Mouse (Mus musculus): ENCODE data around the gene Myof.

The Myof gene

GRCm38 (mm10) chr19:38038267-38038666, 5.1 kb downstream of the Myof start:
- DNase-seq = no peak

GRCm38 (mm10) chr19:38035766-38036165, 7.6 kb downstream of the Myof start:
- no peak for DNase-seq

- DNase-seq = no peak
Observed at GRCm38 (mm10) chr19:38034696-38035095, 8.7 kb downstream of the Myof start.

GRCm38 (mm10) chr19:38033735-38034057, 9.7 kb downstream of the Myof start:
- DNase-seq = no peak

GRCm38 (mm10) chr19:38032993-38033734, 10.2 kb downstream of the Myof start:
- no peak for DNase-seq

GRCm38 (mm10) chr19:38031144-38031543, 12.2 kb downstream of the Myof start:
- no peak for DNase-seq

- no peak for DNase-seq
Observed at GRCm38 (mm10) chr19:38030673-38031137, 12.7 kb downstream of the Myof start.

- no peak for DNase-seq
Observed at GRCm38 (mm10) chr19:38029871-38030270, 13.5 kb downstream of the Myof start.

- no peak for DNase-seq
Observed at GRCm38 (mm10) chr19:38029292-38029691, 14.1 kb downstream of the Myof start.

- no peak for DNase-seq
Observed at GRCm38 (mm10) chr19:38027881-38028521, 15.4 kb downstream of the Myof start.

- no peak for DNase-seq
Observed at GRCm38 (mm10) chr19:38027389-38027788, 16.0 kb downstream of the Myof start.

GRCm38 (mm10) chr19:38026211-38026624, 17.2 kb downstream of the Myof start:
- DNase-seq = no peak

GRCm38 (mm10) chr19:38025254-38026041, 17.9 kb downstream of the Myof start:
- no peak for DNase-seq

- no peak for DNase-seq
Observed at GRCm38 (mm10) chr19:38023603-38024002, 19.8 kb downstream of the Myof start.

GRCm38 (mm10) chr19:38022710-38023109, 20.7 kb downstream of the Myof start:
- DNase-seq = no peak

GRCm38 (mm10) chr19:38015873-38016254, 27.5 kb downstream of the Myof start:
- DNase-seq = no peak

GRCm38 (mm10) chr19:38015180-38015872, 28.1 kb downstream of the Myof start:
- no peak for DNase-seq

GRCm38 (mm10) chr19:38014443-38014842, 28.9 kb downstream of the Myof start:
- DNase-seq = no peak

GRCm38 (mm10) chr19:38011379-38011778, 32.0 kb downstream of the Myof start:
- DNase-seq = no peak

- DNase-seq = no peak
Observed at GRCm38 (mm10) chr19:38004809-38005380, 38.5 kb downstream of the Myof start.

GRCm38 (mm10) chr19:38003671-38004521, 39.5 kb downstream of the Myof start:
- DNase-seq = no peak

GRCm38 (mm10) chr19:38002816-38003215, 40.6 kb downstream of the Myof start:
- DNase-seq = no peak
